Mouse (Mus musculus): ENCODE results near the gene Lhpp. TPM values are rescaled to one million over a fixed set of nuclear protein-coding genes. Genes with fewer than 3 reads are reported as not detected.
A peak's percentile ranks its signal among the peaks of the same experiment; 100 is the strongest.

The Lhpp gene
- total RNA-seq, 2 experiments from 2014 or later: 10.5 to 12.9 TPM

GRCm38 (mm10) chr7:132722401-132723370 is 112.2 kb downstream of the Lhpp start:
- intact Hi-C loops (cut with DNase I; ENCODE audit: low total_unique reads): no loop called here
- no peak for DNase-seq

GRCm38 (mm10) chr7:132723906-132724305 is 113.5 kb downstream of the Lhpp start:
- intact Hi-C loops (cut with DNase I; ENCODE audit: low total_unique reads): no loop called here
- DNase-seq: peak; percentile 86

- intact Hi-C loops (cut with DNase I; ENCODE audit: low total_unique reads): no loop called here
- no peak for DNase-seq
Measured at GRCm38 (mm10) chr7:132724501-132725062, 114.1 kb downstream of the Lhpp start.

DNA sequence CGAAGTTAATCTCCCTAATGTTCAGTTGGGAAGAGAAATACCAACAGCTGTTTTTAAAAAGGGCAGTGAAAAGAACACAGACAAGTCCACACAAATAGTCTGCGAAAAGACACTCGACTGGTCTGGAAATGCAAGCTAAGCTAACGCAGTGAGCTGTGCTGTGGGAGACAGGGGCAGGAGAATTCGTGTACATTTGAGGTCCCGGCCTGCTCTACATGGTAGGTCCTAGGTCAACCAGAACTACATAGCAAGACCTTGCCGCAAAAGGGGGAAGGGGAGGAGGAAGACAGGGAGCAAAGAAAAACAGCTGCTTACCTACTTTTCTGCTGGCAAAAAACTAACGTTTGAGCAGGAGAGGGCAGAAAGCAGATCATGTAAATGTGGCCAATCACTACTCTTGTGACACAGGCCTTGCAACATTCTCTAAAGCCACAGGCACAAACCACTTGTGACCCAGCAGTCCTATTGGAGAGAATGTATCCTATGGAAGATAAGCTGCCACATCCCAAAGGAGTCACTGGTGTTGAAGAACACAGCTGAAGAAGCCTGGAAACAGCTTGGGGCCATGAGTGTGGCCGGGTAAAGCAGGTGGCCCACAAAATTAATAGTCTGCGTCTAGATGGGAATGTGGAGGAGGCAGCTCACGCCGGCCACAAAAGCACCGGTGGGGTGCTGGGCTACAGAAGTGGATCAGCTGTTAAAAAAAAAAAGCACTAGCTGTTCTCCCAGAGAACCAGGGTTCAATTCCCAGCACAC is 115.8 kb downstream of the Lhpp start:
- intact Hi-C loops (cut with DNase I; ENCODE audit: low total_unique reads): no loop called here
- DNase-seq: no peak

DNA sequence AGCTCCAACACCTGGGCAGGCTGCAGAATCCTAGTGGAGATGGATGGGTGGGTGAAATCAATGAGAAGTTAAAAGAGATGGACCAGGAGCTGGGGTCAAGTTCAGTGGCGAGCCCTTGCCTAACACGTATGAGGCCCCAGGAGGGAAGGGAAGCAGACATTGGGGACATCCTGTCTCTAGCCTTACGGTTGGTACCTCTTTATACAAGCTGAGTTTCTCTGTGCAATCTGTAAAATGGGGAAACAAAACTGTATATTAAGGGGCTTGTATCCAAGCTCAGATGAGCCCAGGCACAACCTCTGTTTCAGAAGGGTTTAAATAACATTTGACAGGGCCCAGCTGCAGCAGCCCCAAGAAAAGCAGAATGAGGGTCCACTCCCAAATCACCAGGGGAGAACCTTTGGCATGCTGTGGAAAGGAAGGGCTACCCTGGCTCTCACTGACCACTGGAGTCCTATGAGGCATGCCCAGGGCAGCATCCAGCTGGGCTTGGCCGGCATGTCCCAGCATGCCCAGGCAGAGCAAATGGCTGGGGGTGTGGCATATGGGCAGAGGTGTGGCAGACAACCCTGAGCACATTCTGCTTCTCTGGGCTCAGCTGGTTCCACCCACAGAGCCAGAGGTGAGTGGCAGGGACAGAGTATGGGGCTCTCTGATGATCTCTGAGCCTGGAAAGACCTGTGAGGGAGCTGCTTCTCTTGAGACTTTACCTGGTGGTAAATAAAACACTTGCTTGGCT is 118.8 kb downstream of the Lhpp start:
- intact Hi-C loops (cut with DNase I; ENCODE audit: low total_unique reads): no loop called here
- no peak for DNase-seq

- intact Hi-C loops (cut with DNase I; ENCODE audit: low total_unique reads): no loop called here
- DNase-seq: no peak
Measured at GRCm38 (mm10) chr7:132730510-132730909, 120.1 kb downstream of the Lhpp start.

GRCm38 (mm10) chr7:132731558-132731957 is 121.1 kb downstream of the Lhpp start:
- DNase-seq: no peak
- intact Hi-C loops (cut with DNase I; ENCODE audit: low total_unique reads): no loop called here

- intact Hi-C loops (cut with DNase I; ENCODE audit: low total_unique reads): no loop called here
Measured at GRCm38 (mm10) chr7:132732136-132732789, 121.8 kb downstream of the Lhpp start.

GRCm38 (mm10) chr7:132733521-132733920 is 123.1 kb downstream of the Lhpp start:
- no peak for DNase-seq
- intact Hi-C loops (cut with DNase I; ENCODE audit: low total_unique reads): no loop called here

More at GRCm38 (mm10) chr7:132732136-132732789, 121.8 kb downstream of the Lhpp start:
- DNase-seq: no peak

DNA sequence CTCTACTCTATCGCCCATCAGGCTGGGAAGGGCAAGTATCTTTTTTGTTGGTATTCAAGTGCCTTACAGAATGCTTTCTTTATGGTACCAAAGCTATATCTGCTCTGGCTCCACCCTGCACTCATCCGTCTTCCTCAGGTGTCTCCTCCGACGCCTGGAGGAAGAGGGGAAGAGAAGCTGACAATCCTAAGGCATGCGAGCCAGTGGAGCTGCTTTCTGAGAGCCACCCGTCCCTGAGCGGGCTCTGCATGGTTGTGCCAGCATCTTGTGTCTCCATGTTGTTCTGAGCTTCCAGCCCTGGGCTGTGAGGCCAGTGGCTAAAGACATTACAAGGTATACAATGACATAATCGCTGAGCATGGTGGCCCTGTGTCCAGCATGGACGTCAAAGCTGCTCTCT is 123.8 kb downstream of the Lhpp start:
- intact Hi-C loops (cut with DNase I; ENCODE audit: low total_unique reads): no loop called here
- DNase-seq: no peak

DNA sequence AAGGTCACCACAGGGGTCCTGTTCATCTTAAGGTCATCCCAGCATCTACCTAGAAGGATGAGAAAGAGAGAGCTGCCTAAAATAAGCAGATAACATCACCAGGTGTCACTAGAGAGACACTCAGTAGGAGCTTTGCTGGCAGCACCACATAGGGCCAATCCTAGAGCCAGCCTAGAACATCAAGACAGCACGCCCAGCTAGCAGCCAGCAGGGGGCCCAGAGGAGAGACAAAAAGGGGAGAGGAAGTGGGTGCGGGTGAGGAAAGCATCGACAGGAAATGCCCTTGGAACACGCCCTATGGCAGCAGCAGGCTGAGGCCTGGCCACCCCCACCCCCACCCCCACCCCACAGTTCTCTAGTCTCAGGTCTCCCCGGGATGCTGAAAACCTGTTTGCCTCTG is 124.7 kb downstream of the Lhpp start:
- intact Hi-C loops (cut with DNase I; ENCODE audit: low total_unique reads): loop anchor here (5.0 kb wide), 1 partner anchor 77 kb away; the partner anchor contains the start of gene Fam53b
- peak; percentile 76 for DNase-seq

DNA sequence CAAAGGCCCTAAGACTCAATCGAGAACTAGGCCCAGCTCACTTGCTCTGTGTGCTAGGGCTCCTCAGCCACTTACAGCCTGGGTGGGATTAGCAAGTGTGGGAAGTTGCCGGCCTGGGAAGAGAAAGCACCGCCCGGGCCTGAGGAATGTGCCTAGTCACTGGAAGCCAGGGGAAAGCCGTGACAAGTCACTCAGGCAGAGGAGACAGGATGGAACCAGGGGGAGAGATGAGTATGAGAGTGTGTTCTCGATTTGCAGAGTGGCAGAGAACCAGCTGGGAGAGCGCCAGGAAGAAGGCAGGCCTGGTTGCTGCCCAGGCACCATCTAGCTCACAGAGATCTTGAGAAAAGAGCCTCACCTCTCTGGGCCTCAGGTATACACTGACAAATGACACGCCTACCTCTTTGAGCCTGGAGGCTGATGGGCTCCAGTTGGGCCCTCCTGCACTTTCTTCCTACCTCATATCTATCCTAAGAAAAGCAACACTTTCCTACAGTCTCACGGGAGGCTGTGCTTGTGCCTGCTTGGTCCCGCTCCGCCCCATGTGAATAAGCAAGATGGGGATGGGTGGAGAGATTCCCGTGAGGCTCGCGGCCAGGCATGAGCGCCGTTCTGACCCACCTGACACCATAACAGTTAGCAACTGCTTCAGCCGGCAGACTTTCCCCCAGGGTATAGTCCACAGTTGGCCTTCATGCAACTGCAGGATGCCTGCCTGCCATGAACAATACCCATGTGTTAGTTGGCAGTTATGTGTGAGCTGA is 125.8 kb downstream of the Lhpp start:
- intact Hi-C loops (cut with DNase I; ENCODE audit: low total_unique reads): loop anchor here (5.0 kb wide), 1 partner anchor 76 kb away; the partner anchor contains the start of gene Fam53b
- peak; percentile 70 for DNase-seq

- DNase-seq: no peak
- intact Hi-C loops (cut with DNase I; ENCODE audit: low total_unique reads): loop anchor here (5.0 kb wide), 1 partner anchor 73 kb away; the partner anchor contains the start of gene Fam53b
Measured at GRCm38 (mm10) chr7:132738844-132739243, 128.4 kb downstream of the Lhpp start.

DNA sequence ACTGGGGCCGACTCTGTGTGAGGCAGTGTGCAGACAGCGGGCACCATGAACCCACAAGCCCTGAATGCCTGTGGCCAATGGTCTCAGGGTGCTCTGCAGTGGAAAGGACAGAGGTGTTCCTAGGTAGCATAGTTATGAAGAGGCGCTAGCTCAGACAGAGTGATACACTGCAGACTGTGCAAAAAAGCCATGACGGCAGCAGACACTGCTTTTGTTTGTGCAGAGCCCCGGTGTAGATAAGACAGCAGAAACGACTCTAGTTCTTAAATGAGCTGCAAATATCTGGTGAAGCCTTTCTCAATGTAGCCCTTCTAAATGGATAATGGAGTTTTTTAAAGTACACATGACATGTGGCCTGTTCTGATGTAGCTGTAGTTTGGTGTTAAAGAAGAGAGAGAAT is 129.4 kb downstream of the Lhpp start:
- intact Hi-C loops (cut with DNase I; ENCODE audit: low total_unique reads): loop anchor here (5.0 kb wide), 1 partner anchor 72 kb away; the partner anchor contains the start of gene Fam53b
- no peak for DNase-seq

DNA sequence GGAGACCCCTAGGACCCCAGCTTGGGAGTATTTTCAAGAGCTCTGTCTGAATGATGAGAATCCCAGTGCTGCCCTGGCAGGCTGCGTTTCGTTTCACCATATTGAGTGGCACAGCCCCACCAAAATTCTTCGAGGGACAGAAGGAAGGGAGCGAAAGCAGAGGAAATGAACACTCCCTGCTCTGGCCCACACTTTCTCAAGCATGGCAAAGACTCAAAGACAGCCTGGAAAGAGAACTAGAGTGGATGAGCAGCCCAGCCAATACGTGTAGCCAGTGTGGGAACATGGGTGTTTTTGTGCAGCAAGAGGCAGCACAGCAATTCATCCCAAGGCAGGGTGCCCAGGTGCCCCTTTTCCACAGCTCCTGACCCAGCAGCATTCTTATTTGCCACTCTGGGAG is 132.5 kb downstream of the Lhpp start:
- no peak for DNase-seq
- intact Hi-C loops (cut with DNase I; ENCODE audit: low total_unique reads): no loop called here

- intact Hi-C loops (cut with DNase I; ENCODE audit: low total_unique reads): no loop called here
- DNase-seq: no peak
Measured at GRCm38 (mm10) chr7:132747096-132747495, 136.7 kb downstream of the Lhpp start.

GRCm38 (mm10) chr7:132748076-132748769 is 137.8 kb downstream of the Lhpp start:
- DNase-seq: no peak
- intact Hi-C loops (cut with DNase I; ENCODE audit: low total_unique reads): no loop called here

Data from gastrocnemius, postnatal 14 days (tissue).